Mouse (Mus musculus): ENCODE measurements around the gene Coq5.

- TF ChIP-seq CTCF (IDR thresholded peaks at IDR 0.05; ENCODE audit: low read depth) (no peak), EP300 (IDR thresholded peaks at IDR 0.05; ENCODE audit: low read depth) (no peak)
These were observed 22.4 kb upstream of the Coq5 start for GRCm38 (mm10) chr5:115256909-115257546.

Data from liver, postnatal 0 days (tissue).